Mouse (Mus musculus) liver, adult 2 months (tissue): ENCODE data around the gene Xpnpep3.

ENCODE experiments used
- CTCF ChIP-seq: fragments of 200-500 bp; IDR thresholded peaks from 2 replicates; pipeline ENCODE4 v1.5.1; 2011; ENCODE audit warnings: low read depth, low read length, control low read depth
- POLR2A ChIP-seq: fragments of 200-500 bp; IDR thresholded peaks from 2 replicates; pipeline ENCODE4 v1.6.1; 2011; ENCODE audit warnings: low read length, control low read depth; ENCODE audit not compliant: insufficient read depth; ENCODE audit errors: extremely low read depth

- TF ChIP-seq CTCF (no peak), POLR2A (no peak)
Observed at GRCm38 (mm10) chr15:81503466-81503865, 103.5 kb downstream of the Xpnpep3 start.
